Mouse (Mus musculus): ENCODE measurements at regions not wholly inside any gene's neighbourhood (a gene's known extent, or its start where the extent isn't known, plus 50 kb on each side); places are given as distances from the start of the nearest gene placed in this dataset.

DNA sequence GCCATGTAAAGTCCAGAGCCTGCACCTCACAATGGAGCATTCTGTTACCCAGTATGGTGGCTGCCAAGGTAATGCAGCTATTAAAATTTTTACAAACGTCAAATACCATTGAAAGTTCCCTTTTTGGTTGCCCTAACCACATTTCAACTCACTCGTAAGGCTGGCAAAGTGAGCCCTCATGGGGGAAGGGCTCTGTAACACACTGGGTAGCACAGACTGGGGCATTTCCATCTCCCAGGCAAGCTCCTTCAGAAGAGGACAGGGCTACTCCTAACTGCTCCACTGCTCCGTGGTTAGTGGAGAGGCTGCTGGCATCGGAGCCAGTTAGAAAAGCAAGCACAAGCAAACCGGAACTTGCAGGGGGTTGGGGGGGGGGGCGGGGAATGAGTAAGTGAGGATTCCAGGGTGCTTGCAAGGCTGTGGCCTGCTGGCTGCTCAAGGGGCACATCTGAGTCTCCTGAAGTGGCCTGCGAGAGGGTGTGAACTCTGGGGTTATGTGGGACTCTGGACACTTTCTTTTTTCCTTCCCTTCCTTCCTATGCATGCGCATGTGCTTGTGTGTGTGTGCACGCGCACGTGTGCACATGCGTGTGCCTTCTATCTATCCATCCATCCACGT, 233.8 kb downstream of the Sox9 start:
- TF ChIP-seq CTCF (IDR thresholded peaks at IDR 0.05; ENCODE audit: borderline replicate concordance, insufficient read depth, low read depth, low read length) (no peak), POLR2A (IDR thresholded peaks at IDR 0.05; ENCODE audit: borderline replicate concordance, insufficient read depth, low read length) (no peak)
- H3K27ac ChIP-seq (ENCODE audit: insufficient read depth, low read length), result no peak overlapping the region
- no peaks in the 10 kb centered on the region for H3K4me1 ChIP-seq (ENCODE audit: control insufficient read depth, insufficient read depth, low read length)
- no peak for DNase-seq
- H3K4me3 ChIP-seq (replicated peaks; ENCODE audit: insufficient read depth, low read depth, low read length), result no peak overlapping the region
- WGBS, result 67% methylated on average over 13 of the region's 13 CpGs
- H3K27me3 ChIP-seq (ENCODE audit: control insufficient read depth, insufficient read depth, low read length), result no peaks in the 10 kb centered on the region

DNA sequence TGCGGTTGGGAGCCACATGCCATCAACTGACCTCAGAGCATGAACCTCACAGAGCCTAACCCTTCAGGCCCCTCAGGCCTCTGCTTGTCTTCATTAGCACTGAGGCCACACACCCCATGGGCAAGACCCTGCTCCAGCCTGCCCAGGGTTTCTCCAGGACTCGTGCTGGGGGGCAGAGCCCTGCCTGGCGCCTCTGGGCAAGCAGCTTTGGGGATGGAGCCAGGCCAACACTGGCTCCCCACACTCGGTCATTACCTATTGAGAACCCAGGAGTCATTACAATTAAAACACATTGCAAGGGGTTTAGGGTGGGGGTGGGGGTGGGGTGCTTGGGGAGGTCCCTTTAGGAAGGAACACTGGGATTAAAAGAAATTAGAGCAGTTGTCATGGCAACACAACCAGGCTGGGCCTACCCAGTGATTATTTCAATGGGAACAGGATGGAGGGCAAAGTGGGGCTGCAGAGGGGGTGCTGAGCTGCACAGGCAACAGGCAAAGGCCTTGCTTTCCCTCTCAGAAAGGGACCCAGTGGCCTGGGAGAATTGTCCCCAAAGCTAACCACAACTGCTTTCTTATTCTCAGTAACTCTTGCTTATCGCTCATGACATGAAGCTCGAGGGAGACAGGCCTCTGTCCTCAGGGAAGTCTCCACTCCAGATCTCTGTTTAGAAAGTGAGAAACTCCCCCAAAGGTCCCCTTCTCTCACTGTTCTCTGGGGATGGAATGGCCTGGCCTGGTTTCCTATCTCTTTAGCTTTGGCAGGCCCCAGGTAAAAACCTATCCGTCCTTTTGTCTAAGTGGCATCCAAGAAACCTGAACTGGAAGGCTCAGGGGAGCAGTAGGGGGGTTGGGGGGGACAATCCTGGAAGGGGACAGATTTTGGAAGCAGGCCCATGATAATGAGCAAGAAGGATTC, 235.0 kb downstream of the Sox9 start:
- H3K27ac ChIP-seq (ENCODE audit: insufficient read depth, low read length), result no peak overlapping the region
- no peak for TF ChIP-seq CTCF (IDR thresholded peaks at IDR 0.05; ENCODE audit: borderline replicate concordance, insufficient read depth, low read depth, low read length)
- TF ChIP-seq POLR2A (IDR thresholded peaks at IDR 0.05; ENCODE audit: borderline replicate concordance, insufficient read depth, low read length), result no peak
- H3K4me1 ChIP-seq (ENCODE audit: control insufficient read depth, insufficient read depth, low read length), result no peaks in the 10 kb centered on the region
- no peak for DNase-seq
- H3K27me3 ChIP-seq (ENCODE audit: control insufficient read depth, insufficient read depth, low read length), result no peaks in the 10 kb centered on the region
- no peak overlapping the region for H3K4me3 ChIP-seq (replicated peaks; ENCODE audit: insufficient read depth, low read depth, low read length)
- 64% methylated on average over 7 of the region's 7 CpGs for WGBS

- TF ChIP-seq POLR2A (IDR thresholded peaks at IDR 0.05; ENCODE audit: borderline replicate concordance, insufficient read depth, low read length), result no peak
- TF ChIP-seq CTCF (IDR thresholded peaks at IDR 0.05; ENCODE audit: borderline replicate concordance, insufficient read depth, low read depth, low read length), result no peak
- WGBS, result 59% methylated on average over 4 of the region's 4 CpGs
- H3K4me1 ChIP-seq (ENCODE audit: control insufficient read depth, insufficient read depth, low read length), result no peaks in the 10 kb centered on the region
These were observed 239.5 kb downstream of the Sox9 start for GRCm38 (mm10) chr11:113021533-113021932.

GRCm38 (mm10) chr11:113026994-113027393, 245.0 kb downstream of the Sox9 start:
- Histone ChIP-seq H3K27ac (ENCODE audit: insufficient read depth, low read length) (no peak overlapping the region), H3K4me1 (ENCODE audit: control insufficient read depth, insufficient read depth, low read length) (no peaks in the 10 kb centered on the region), H3K4me3 (replicated peaks; ENCODE audit: insufficient read depth, low read depth, low read length) (no peak overlapping the region), H3K27me3 (ENCODE audit: control insufficient read depth, insufficient read depth, low read length) (peaks cover 2% of the 10 kb centered on the region; the same call in 1 of the 2 replicates)
- TF ChIP-seq POLR2A (IDR thresholded peaks at IDR 0.05; ENCODE audit: borderline replicate concordance, insufficient read depth, low read length), result no peak
- TF ChIP-seq CTCF (IDR thresholded peaks at IDR 0.05; ENCODE audit: borderline replicate concordance, insufficient read depth, low read depth, low read length), result no peak
- 47% methylated on average over 6 of the region's 6 CpGs for WGBS
- DNase-seq, result no peak

More at GRCm38 (mm10) chr11:113021533-113021932, 239.5 kb downstream of the Sox9 start:
- no peak overlapping the region for H3K27ac ChIP-seq (ENCODE audit: insufficient read depth, low read length)
- DNase-seq, result no peak
- H3K4me3 ChIP-seq (replicated peaks; ENCODE audit: insufficient read depth, low read depth, low read length), result no peak overlapping the region
- H3K27me3 ChIP-seq (ENCODE audit: control insufficient read depth, insufficient read depth, low read length), result no peaks in the 10 kb centered on the region

DNA sequence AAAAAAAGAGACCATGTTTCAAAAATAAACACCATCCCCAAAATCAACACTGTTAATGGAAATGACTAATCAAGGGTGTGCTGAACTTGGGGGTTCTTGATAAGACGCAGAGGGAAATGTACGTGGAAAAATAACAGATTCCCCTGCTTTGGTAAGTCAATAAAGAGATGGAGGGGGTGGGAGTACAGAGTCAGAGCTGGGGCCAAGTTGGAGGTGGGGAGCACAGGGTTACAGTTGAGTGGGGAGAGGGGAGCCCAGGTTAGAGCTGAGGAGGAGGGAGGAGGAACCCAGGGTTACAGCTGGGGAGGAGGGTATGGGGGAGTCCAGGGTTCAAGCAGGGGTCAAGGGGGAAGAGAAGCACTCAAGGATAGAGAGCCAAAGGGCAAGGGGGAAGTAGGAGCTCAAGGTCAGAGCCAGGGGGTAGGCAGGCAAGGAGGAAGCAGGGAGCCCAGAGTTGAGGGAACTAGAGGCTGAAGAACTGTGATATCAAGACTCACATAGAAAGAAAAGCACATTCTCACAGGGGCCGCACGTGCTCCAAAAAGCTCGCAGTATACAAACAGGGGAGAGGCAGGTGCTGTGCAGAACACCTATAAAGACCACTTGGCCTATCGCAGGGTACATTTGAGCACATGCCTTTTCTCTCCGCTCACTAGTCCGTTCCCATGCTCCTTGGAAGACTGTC, 246.4 kb downstream of the Sox9 start:
- TF ChIP-seq POLR2A (IDR thresholded peaks at IDR 0.05; ENCODE audit: borderline replicate concordance, insufficient read depth, low read length) (no peak), CTCF (IDR thresholded peaks at IDR 0.05; ENCODE audit: borderline replicate concordance, insufficient read depth, low read depth, low read length) (no peak)
- DNase-seq, result no peak
- Histone ChIP-seq H3K27ac (ENCODE audit: insufficient read depth, low read length) (no peak overlapping the region), H3K4me1 (ENCODE audit: control insufficient read depth, insufficient read depth, low read length) (no peaks in the 10 kb centered on the region), H3K27me3 (ENCODE audit: control insufficient read depth, insufficient read depth, low read length) (peaks cover 2% of the 10 kb centered on the region; the same call in 1 of the 2 replicates), H3K4me3 (replicated peaks; ENCODE audit: insufficient read depth, low read depth, low read length) (no peak overlapping the region)
- 96% methylated on average over 8 of the region's 8 CpGs for WGBS

DNA sequence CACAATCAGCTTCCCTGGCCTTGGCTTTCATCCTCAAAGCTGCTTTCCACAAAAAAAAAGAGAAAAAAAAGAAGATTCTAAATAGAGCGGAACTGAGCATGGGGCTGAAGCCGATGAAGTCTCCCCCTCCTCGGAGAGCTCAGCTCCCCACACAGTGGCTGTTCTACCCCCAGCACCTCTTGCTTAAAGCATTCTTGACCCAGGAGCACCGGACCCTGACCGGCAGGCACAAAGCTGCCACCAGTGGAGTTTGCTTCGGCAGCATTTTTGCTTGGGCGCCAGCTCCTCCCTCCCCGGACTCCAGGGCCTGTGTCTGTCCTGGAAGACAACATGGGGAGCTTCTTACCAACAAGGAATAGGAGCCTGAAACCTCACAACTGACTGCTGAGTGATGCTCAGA, 249.4 kb downstream of the Sox9 start:
- H3K27me3 ChIP-seq (ENCODE audit: control insufficient read depth, insufficient read depth, low read length), result peaks cover 2% of the 10 kb centered on the region; the same call in 1 of the 2 replicates
- H3K27ac ChIP-seq (ENCODE audit: insufficient read depth, low read length), result no peak overlapping the region
- TF ChIP-seq POLR2A (IDR thresholded peaks at IDR 0.05; ENCODE audit: borderline replicate concordance, insufficient read depth, low read length) (no peak), CTCF (IDR thresholded peaks at IDR 0.05; ENCODE audit: borderline replicate concordance, insufficient read depth, low read depth, low read length) (no peak)
- no peak overlapping the region for H3K4me3 ChIP-seq (replicated peaks; ENCODE audit: insufficient read depth, low read depth, low read length)
- no peaks in the 10 kb centered on the region for H3K4me1 ChIP-seq (ENCODE audit: control insufficient read depth, insufficient read depth, low read length)
- DNase-seq, result no peak
- WGBS, result 37% methylated on average over 8 of the region's 8 CpGs

GRCm38 (mm10) chr11:113032487-113033228, 250.6 kb downstream of the Sox9 start:
- peaks cover 2% of the 10 kb centered on the region; the same call in 1 of the 2 replicates for H3K27me3 ChIP-seq (ENCODE audit: control insufficient read depth, insufficient read depth, low read length)
- TF ChIP-seq POLR2A (IDR thresholded peaks at IDR 0.05; ENCODE audit: borderline replicate concordance, insufficient read depth, low read length) (no peak), CTCF (IDR thresholded peaks at IDR 0.05; ENCODE audit: borderline replicate concordance, insufficient read depth, low read depth, low read length) (no peak)
- H3K27ac ChIP-seq (ENCODE audit: insufficient read depth, low read length), result no peak overlapping the region
- DNase-seq, result no peak
- no peak overlapping the region for H3K4me3 ChIP-seq (replicated peaks; ENCODE audit: insufficient read depth, low read depth, low read length)
- WGBS, result 92% methylated on average over 8 of the region's 8 CpGs
- no peaks in the 10 kb centered on the region for H3K4me1 ChIP-seq (ENCODE audit: control insufficient read depth, insufficient read depth, low read length)

All from cerebellum, adult 2 months (tissue).